Mouse (Mus musculus): ENCODE measurements around the gene Gm29609. TPM values are rescaled to one million over a fixed set of nuclear protein-coding genes. Genes with fewer than 3 reads are reported as not detected.

Gm29609 gene
- polyA plus RNA-seq, 1 experiment from 2014 or later = 1.7 TPM

- no peak overlapping the region for H3K4me2 ChIP-seq
- H3K27me3 ChIP-seq (replicated peaks) = no peaks in the 10 kb centered on the region
- 90% methylated on average over 1 of the region's 1 CpGs for WGBS
- no peaks in the 10 kb centered on the region for H3K4me1 ChIP-seq
- H3K36me3 ChIP-seq (replicated peaks) = peaks cover 75% of the 10 kb centered on the region
- no peak overlapping the region for H3K4me3 ChIP-seq
- H3K9ac ChIP-seq = no peak overlapping the region
- no peak overlapping the region for H3K27ac ChIP-seq
- no peaks in the 10 kb centered on the region for H3K9me3 ChIP-seq
- no peak for ATAC-seq (replicated peaks)
Observed at GRCm38 (mm10) chr5:31164878-31165277, 14.8 kb downstream of the Gm29609 start.

- H3K36me3 ChIP-seq (replicated peaks) = peaks cover 76% of the 10 kb centered on the region
- no peak overlapping the region for H3K4me2 ChIP-seq
- no peak overlapping the region for H3K9ac ChIP-seq
- no peaks in the 10 kb centered on the region for H3K27me3 ChIP-seq (replicated peaks)
- no peak for ATAC-seq (replicated peaks)
- H3K4me1 ChIP-seq = no peaks in the 10 kb centered on the region
- no peak overlapping the region for H3K4me3 ChIP-seq
- no peak overlapping the region for H3K27ac ChIP-seq
- H3K9me3 ChIP-seq = no peaks in the 10 kb centered on the region
Observed at GRCm38 (mm10) chr5:31162462-31162861, 17.2 kb downstream of the Gm29609 start.

- Histone ChIP-seq H3K4me3 (peak within 1 kb of the TSS; percentile 74), H3K4me1 (peaks cover 13% of the 10 kb centered on the region), H3K4me2 (peak within 1 kb of the TSS; percentile 55), H3K36me3 (replicated peaks) (peaks cover 22% of the 10 kb centered on the region), H3K9me3 (no peaks in the 10 kb centered on the region), H3K27me3 (replicated peaks) (no peaks in the 10 kb centered on the region), H3K27ac (peak within 1 kb of the TSS; percentile 77), H3K9ac (peak within 1 kb of the TSS; percentile 68)
- ATAC-seq (replicated peaks) = peak; percentile 97
- under 1% methylated on average over 19 of the region's 19 CpGs for WGBS
Observed at GRCm38 (mm10) chr5:31154152-31154553, 25.6 kb downstream of the Gm29609 start, which contains the start of gene Mpv17. Mpv17 (minus strand) TSS chr5:31154251.

GRCm38 (mm10) chr5:31153516-31154151 is 26.1 kb downstream of the Gm29609 start:
- H3K4me1 ChIP-seq = peaks cover 13% of the 10 kb centered on the region
- ATAC-seq (replicated peaks) = peak; percentile 37
- peak overlapping the region; percentile 55 for H3K4me2 ChIP-seq
- 36% methylated on average over 6 of the region's 6 CpGs for WGBS
- H3K4me3 ChIP-seq = peak overlapping the region; percentile 74
- no peaks in the 10 kb centered on the region for H3K9me3 ChIP-seq
- H3K27ac ChIP-seq = peak overlapping the region; percentile 77
- H3K9ac ChIP-seq = peak overlapping the region; percentile 68
- peaks cover 17% of the 10 kb centered on the region for H3K36me3 ChIP-seq (replicated peaks)
- no peaks in the 10 kb centered on the region for H3K27me3 ChIP-seq (replicated peaks)

- no peak for ATAC-seq (replicated peaks)
- H3K36me3 ChIP-seq (replicated peaks) = no peaks in the 10 kb centered on the region
- H3K4me2 ChIP-seq = no peak overlapping the region
- peaks cover 13% of the 10 kb centered on the region for H3K4me1 ChIP-seq
- no peak overlapping the region for H3K9ac ChIP-seq
- no peak overlapping the region for H3K27ac ChIP-seq
- H3K9me3 ChIP-seq = no peaks in the 10 kb centered on the region
- H3K4me3 ChIP-seq = no peak overlapping the region
- H3K27me3 ChIP-seq (replicated peaks) = no peaks in the 10 kb centered on the region
- WGBS = 93% methylated on average over 3 of the region's 3 CpGs
Observed at GRCm38 (mm10) chr5:31151746-31152145, 28.0 kb downstream of the Gm29609 start.

GRCm38 (mm10) chr5:31149781-31150180 is 29.9 kb downstream of the Gm29609 start:
- Histone ChIP-seq H3K4me1 (peaks cover 10% of the 10 kb centered on the region), H3K9ac (no peak overlapping the region), H3K27me3 (replicated peaks) (no peaks in the 10 kb centered on the region), H3K4me2 (no peak overlapping the region), H3K27ac (no peak overlapping the region), H3K9me3 (no peaks in the 10 kb centered on the region), H3K36me3 (replicated peaks) (no peaks in the 10 kb centered on the region), H3K4me3 (no peak overlapping the region)
- ATAC-seq (replicated peaks) = no peak
- 87% methylated on average over 4 of the region's 4 CpGs for WGBS

GRCm38 (mm10) chr5:31138968-31139425 is 40.7 kb downstream of the Gm29609 start:
- Histone ChIP-seq H3K4me3 (no peak overlapping the region), H3K9me3 (no peaks in the 10 kb centered on the region), H3K4me1 (peaks cover 21% of the 10 kb centered on the region), H3K27ac (no peak overlapping the region), H3K9ac (no peak overlapping the region), H3K27me3 (replicated peaks) (peaks cover 59% of the 10 kb centered on the region), H3K4me2 (peak overlapping the region; percentile 60; the same call in 1 of the 2 replicates), H3K36me3 (replicated peaks) (peaks cover 2% of the 10 kb centered on the region; the same call in 1 of the 2 replicates)
- no peak for ATAC-seq (replicated peaks)
- WGBS = 16% methylated on average over 9 of the region's 9 CpGs

- peak within 1 kb of the TSS; percentile 60 for H3K4me2 ChIP-seq
- peaks cover 21% of the 10 kb centered on the region for H3K4me1 ChIP-seq
- no peaks in the 10 kb centered on the region for H3K9me3 ChIP-seq
- H3K27me3 ChIP-seq (replicated peaks) = peaks cover 61% of the 10 kb centered on the region
- no peaks in the 10 kb centered on the region; the same call in 1 of the 2 replicates for H3K36me3 ChIP-seq (replicated peaks)
- ATAC-seq (replicated peaks) = no peak
- WGBS = 1% methylated on average over 52 of the region's 52 CpGs
- no peak within 1 kb of the TSS for H3K27ac ChIP-seq
- H3K9ac ChIP-seq = peak within 1 kb of the TSS; percentile 32
- peak within 1 kb of the TSS; percentile 34 for H3K4me3 ChIP-seq
Observed at GRCm38 (mm10) chr5:31138241-31138967, 41.3 kb downstream of the Gm29609 start, which contains the start of gene Ucn. Ucn (minus strand) TSS chr5:31138829.

GRCm38 (mm10) chr5:31137658-31138057 is 42.1 kb downstream of the Gm29609 start:
- peak overlapping the region; percentile 60 for H3K4me2 ChIP-seq
- H3K9ac ChIP-seq = peak overlapping the region; percentile 32; the same call in 1 of the 2 replicates
- WGBS = 1% methylated on average over 13 of the region's 13 CpGs
- peaks cover 21% of the 10 kb centered on the region for H3K4me1 ChIP-seq
- no peaks in the 10 kb centered on the region for H3K9me3 ChIP-seq
- H3K4me3 ChIP-seq = peak overlapping the region; percentile 34
- ATAC-seq (replicated peaks) = no peak
- H3K36me3 ChIP-seq (replicated peaks) = no peaks in the 10 kb centered on the region; the same call in 1 of the 2 replicates
- no peak overlapping the region for H3K27ac ChIP-seq
- H3K27me3 ChIP-seq (replicated peaks) = peaks cover 61% of the 10 kb centered on the region

GRCm38 (mm10) chr5:31136730-31137424 is 42.8 kb downstream of the Gm29609 start:
- under 1% methylated on average over 33 of the region's 33 CpGs for WGBS
- Histone ChIP-seq H3K27ac (no peak overlapping the region), H3K4me1 (peaks cover 21% of the 10 kb centered on the region), H3K4me3 (peak overlapping the region; percentile 34), H3K9ac (no peak overlapping the region), H3K4me2 (peak overlapping the region; percentile 60), H3K9me3 (no peaks in the 10 kb centered on the region), H3K36me3 (replicated peaks) (no peaks in the 10 kb centered on the region; the same call in 1 of the 2 replicates), H3K27me3 (replicated peaks) (peaks cover 61% of the 10 kb centered on the region)
- ATAC-seq (replicated peaks) = no peak

- H3K4me3 ChIP-seq = no peak overlapping the region
- no peaks in the 10 kb centered on the region for H3K9me3 ChIP-seq
- 39% methylated on average over 5 of the region's 5 CpGs for WGBS
- no peak for ATAC-seq (replicated peaks)
- H3K27ac ChIP-seq = no peak overlapping the region
- no peaks in the 10 kb centered on the region; the same call in 1 of the 2 replicates for H3K27me3 ChIP-seq (replicated peaks)
- no peaks in the 10 kb centered on the region for H3K36me3 ChIP-seq (replicated peaks)
- H3K4me2 ChIP-seq = no peak overlapping the region
- H3K9ac ChIP-seq = no peak overlapping the region
- H3K4me1 ChIP-seq = no peaks in the 10 kb centered on the region
Observed at GRCm38 (mm10) chr5:31126050-31126449, 53.7 kb downstream of the Gm29609 start.

- Histone ChIP-seq H3K4me3 (no peak overlapping the region), H3K27me3 (replicated peaks) (no peaks in the 10 kb centered on the region), H3K27ac (no peak overlapping the region), H3K4me1 (no peaks in the 10 kb centered on the region), H3K9ac (no peak overlapping the region), H3K36me3 (replicated peaks) (no peaks in the 10 kb centered on the region), H3K9me3 (no peaks in the 10 kb centered on the region), H3K4me2 (no peak overlapping the region)
- no peak for ATAC-seq (replicated peaks)
- 42% methylated on average over 2 of the region's 2 CpGs for WGBS
Observed at GRCm38 (mm10) chr5:31123481-31123880, 56.2 kb downstream of the Gm29609 start.
